In the genomic region with DNA sequence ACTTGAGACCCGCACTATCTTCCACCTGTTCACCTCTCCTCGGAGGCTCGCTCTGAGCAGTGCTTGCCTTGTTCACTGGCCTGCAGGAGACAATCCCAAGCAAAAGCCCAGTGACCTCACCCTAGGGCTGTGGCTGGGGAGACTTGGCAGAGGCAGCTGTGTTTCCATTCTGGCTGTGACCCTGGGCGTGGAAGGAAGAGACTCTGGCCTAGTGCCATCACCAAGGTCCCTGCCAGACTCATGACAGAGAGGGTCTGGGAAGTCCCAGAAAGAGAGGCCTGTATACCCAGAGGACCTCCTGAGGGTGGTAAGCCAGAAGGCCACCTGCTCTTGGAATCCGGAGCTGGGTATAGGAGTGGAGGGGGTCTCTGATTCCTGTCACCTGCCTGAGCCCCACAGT, we compare ENCODE assay signal across 8 mouse cellular contexts.
A peak's percentile ranks its signal among the peaks of the same experiment; 100 is the strongest.
DNase-seq lines count a peak whose midpoint lies in the region; ATAC-seq and TF ChIP-seq lines count a peak whose summit lies in the region.

No protein-coding gene starts in this region.

- H3K4me1 ChIP-seq in hindbrain, postnatal 0 days (ENCODE audit: insufficient read depth, low read length) = peaks cover 12% of the 10 kb centered on the region
- peaks cover 36% of the 10 kb centered on the region for H3K4me1 ChIP-seq in midbrain, embryonic 12.5 days

- H3K27ac ChIP-seq in hindbrain, postnatal 0 days = peak overlapping the region; percentile 48
- peak overlapping the region; percentile 63 for H3K27ac ChIP-seq in midbrain, embryonic 12.5 days (replicated peaks)

- H3K9ac ChIP-seq in hindbrain, postnatal 0 days (replicated peaks; ENCODE audit: low read length) = no peak overlapping the region
- no peak overlapping the region for H3K9ac ChIP-seq in midbrain, embryonic 12.5 days (replicated peaks)

- H3K4me2 ChIP-seq in hindbrain, postnatal 0 days (ENCODE audit: low read depth, low read length) = no peak overlapping the region
- H3K4me2 ChIP-seq in midbrain, embryonic 12.5 days (replicated peaks) = no peak overlapping the region

- no peaks in the 10 kb centered on the region for H3K9me3 ChIP-seq in hindbrain, postnatal 0 days (ENCODE audit: low read length)
- H3K9me3 ChIP-seq in midbrain, embryonic 12.5 days = no peaks in the 10 kb centered on the region

- no peak overlapping the region for H3K4me3 ChIP-seq in hindbrain, postnatal 0 days (ENCODE audit: low read length)
- H3K4me3 ChIP-seq in midbrain, embryonic 12.5 days = no peak overlapping the region

- no peaks in the 10 kb centered on the region for H3K27me3 ChIP-seq in hindbrain, postnatal 0 days (ENCODE audit: insufficient read depth, low read length)
- H3K27me3 ChIP-seq in midbrain, embryonic 12.5 days = peaks cover 7% of the 10 kb centered on the region; the same call in 1 of the 2 replicates

- DNase-seq in cerebellum, postnatal 10 days = peak; percentile 72 to 80
- DNase-seq in cerebellum, adult 9-11 months = no peak
- DNase-seq in 3T3-L1 (ENCODE audit: low read depth, low spot score) = peak; percentile 84
- DNase-seq in gastrocnemius, adult 8-10 months (ENCODE audit: low spot score in 2 of 2) = peak; percentile 81 to 87
- peak; percentile 76 for DNase-seq in hindbrain, postnatal 0 days (ENCODE audit: low spot score)
- no peak for DNase-seq in layer of hippocampus, adult 8-10 months (ENCODE audit: low spot score in 2 of 2)
- DNase-seq in thymus, postnatal 10 days (ENCODE audit: low spot score in 2 of 2) = no peak

- H3K36me3 ChIP-seq in hindbrain, postnatal 0 days (ENCODE audit: insufficient read depth, low read length) = no peaks in the 10 kb centered on the region
- no peaks in the 10 kb centered on the region for H3K36me3 ChIP-seq in midbrain, embryonic 12.5 days

- 51% methylated on average over 5 of the region's 5 CpGs for WGBS in hindbrain, postnatal 0 days
- WGBS in midbrain, embryonic 12.5 days = 85% methylated on average over 5 of the region's 5 CpGs

- TF ChIP-seq CTCF in hindbrain, postnatal 0 days (IDR thresholded peaks at IDR 0.05; ENCODE audit: low read depth) = no peak

- ATAC-seq in hindbrain, postnatal 0 days = peak; percentile 53
- no peak for ATAC-seq in midbrain, embryonic 12.5 days (ENCODE audit: low FRiP score, low read depth)

Comparison
In these comparisons a context has a peak if more than half of its experiments do, and no peak if none do; other contexts are left out.
1. DNase-seq: peak in cerebellum, postnatal 10 days (2 of 2), 3T3-L1 (single experiment), gastrocnemius, adult 8-10 months (2 of 2) and hindbrain, postnatal 0 days (single experiment); none in cerebellum, adult 9-11 months (single experiment), layer of hippocampus, adult 8-10 months (0 of 2) and thymus, postnatal 10 days (0 of 2).